Mouse (Mus musculus) cerebellum, adult (tissue): ENCODE data around the gene Sumo1.

Experiments used
- ATAC-seq: cut with Nextera tagmentation; 2 replicates; pipeline ENCODE4 v1.9.2; 2017; ENCODE audit warnings: mild to moderate bottlenecking, moderate library complexity, mixed read lengths; ENCODE audit not compliant: insufficient number of reproducible peaks, low FRiP score, low TSS enrichment

Gene Sumo1

DNA sequence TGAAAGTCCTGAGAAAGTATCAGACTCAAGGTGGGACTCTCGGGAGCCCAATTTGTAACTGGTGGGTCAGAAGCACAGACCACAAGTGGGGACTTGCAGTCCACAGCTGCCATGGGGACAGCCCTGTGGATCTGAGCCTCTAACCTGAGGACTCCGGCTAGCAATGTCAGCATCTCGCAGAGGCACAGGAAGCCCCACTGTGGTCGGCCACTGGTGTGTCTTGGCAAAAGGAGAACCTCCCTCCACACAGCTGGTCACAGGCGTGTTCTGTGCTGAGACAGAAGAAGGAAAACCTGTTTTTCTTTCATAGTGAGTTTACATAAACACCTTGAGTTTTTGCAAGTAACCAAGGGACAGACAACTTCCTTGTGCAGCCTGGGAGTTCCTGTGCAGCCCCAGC, 104.8 kb downstream of the Sumo1 start:
- no peak for ATAC-seq

GRCm38 (mm10) chr1:59563581-59563980, 107.1 kb downstream of the Sumo1 start:
- ATAC-seq = no peak

GRCm38 (mm10) chr1:59553708-59554107, 116.9 kb downstream of the Sumo1 start:
- ATAC-seq = no peak

DNA sequence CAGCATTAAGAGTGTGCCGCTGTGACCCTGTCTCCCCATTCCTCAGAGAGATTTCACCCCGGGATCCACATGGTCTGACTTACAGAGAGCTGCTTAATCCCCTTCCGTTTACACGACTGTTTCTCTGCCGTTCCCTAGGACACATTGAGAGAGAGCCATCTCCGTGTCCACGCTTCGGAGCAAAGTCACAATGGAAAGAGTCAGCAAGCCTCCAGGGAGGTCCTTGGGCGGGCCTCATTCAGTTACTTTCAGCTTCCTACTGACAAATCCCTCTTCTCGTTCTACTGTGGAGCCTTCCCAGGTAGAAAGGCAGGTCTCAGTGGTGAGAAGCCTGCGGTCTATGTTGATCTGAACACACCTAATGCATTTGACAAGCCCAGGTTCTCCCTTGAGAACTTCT, 119.6 kb downstream of the Sumo1 start:
- ATAC-seq = no peak

DNA sequence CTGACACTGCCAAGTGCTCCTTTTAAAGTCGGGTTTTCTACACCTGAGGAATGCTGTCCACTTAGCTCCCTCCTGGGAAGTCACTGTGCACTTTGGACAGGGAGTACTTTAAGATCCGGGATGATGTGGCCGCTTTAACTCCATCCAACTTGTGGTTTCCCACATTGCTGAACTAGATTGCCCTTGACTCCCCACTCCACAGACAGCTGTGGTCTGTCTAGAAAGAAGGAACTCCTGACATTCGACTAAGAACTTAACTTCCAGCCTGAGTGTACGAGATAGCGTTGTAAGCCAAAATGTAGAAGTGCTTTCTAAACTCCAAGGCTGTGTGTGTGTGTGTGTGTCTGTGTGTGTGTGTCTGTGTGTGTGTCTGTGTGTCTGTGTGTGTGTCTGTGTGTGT, 120.4 kb downstream of the Sumo1 start:
- no peak for ATAC-seq

DNA sequence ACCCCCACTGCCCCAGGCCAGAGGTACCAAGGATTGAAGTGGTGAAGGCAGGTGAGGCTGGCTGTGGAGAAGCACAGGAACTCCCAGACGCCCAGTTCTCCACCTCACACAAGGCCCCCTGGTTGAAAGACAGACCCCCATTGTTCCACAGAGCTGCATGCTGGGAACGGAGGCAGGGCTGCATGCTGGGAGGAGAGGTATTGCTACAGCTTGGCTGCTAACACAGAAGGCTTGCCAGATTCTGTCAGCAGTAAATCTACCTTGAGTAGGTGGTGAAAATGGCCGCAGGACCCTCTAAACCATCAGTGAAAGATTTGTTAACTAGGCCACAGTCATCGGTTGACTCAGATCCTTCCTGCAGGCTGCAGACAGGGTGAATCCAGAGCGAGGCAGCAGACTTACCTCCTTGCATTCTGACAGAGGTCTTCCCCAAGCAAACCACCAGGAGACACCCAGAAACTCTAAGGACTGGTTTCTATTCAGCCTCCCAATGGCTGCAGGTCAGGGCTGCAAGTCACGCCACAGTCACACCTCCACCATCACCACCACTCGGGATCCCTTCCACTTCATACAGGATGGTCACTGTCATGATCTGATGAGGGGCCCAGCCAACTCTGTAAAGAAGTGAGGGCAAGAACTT, 121.5 kb downstream of the Sumo1 start:
- ATAC-seq = no peak

GRCm38 (mm10) chr1:59548486-59548885, 122.1 kb downstream of the Sumo1 start:
- ATAC-seq = no peak

GRCm38 (mm10) chr1:59543911-59544310, 126.7 kb downstream of the Sumo1 start:
- ATAC-seq = no peak

- ATAC-seq = no peak
Measured at GRCm38 (mm10) chr1:59542231-59542630, 128.4 kb downstream of the Sumo1 start.

- ATAC-seq = 0 out of 2 replicates have a peak, but pooled peaks have one; percentile 52
Measured at GRCm38 (mm10) chr1:59541271-59542020, 129.2 kb downstream of the Sumo1 start.

GRCm38 (mm10) chr1:59540537-59541148, 130.0 kb downstream of the Sumo1 start:
- ATAC-seq = no peak

DNA sequence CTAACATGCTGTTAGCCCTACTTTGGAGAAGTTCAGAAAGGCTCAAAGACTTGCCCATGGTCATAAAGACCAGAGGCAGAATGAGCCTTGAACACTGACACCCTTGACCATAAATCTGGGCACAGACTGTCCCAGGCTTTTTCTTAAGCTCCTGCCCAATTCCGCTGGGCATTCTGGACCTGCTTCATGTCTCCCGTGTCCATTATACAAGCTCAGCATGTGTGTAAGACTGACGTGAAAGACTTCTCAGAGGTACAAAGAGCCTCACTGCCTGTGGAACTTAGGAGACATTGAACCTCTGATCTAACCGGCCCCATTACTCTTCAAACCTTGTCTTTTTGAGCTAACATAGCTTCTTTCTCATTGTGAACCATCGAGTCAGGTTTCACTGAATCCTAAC, 132.3 kb downstream of the Sumo1 start:
- ATAC-seq = no peak
